Mouse (Mus musculus): ENCODE results near the gene Nicn1. TPM values are rescaled to one million over a fixed set of nuclear protein-coding genes. Genes with fewer than 3 reads are reported as not detected.

Nicn1 gene
- 19.4 and 25.5 TPM in 2 replicates for polyA plus RNA-seq (2012; rRNA removed)

GRCm38 (mm10) chr9:108290016-108290750 lies at the start of gene Nicn1:
TSS of gene Nicn1 (plus strand) at chr9:108290429.

GRCm38 (mm10) chr9:108263690-108264190 lies 26.5 kb upstream of the Nicn1 start, which contains the start of gene Dag1:
TSS of gene Dag1 (minus strand) at chr9:108263958.

GRCm38 (mm10) chr9:108296453-108297355 lies 6.5 kb downstream of the Nicn1 start, which contains the start of gene Amt:
TSS of gene Amt (plus strand) at chr9:108296853.

GRCm38 (mm10) chr9:108305629-108306520 lies 15.6 kb downstream of the Nicn1 start, which contains the start of the genes Rhoa and Tcta:
TSS of gene Rhoa (plus strand) at chr9:108306129.
TSS of gene Tcta (minus strand) at chr9:108306160.

GRCm38 (mm10) chr9:108338886-108339781 lies 48.9 kb downstream of the Nicn1 start, which contains the start of gene Gpx1:
TSS of gene Gpx1 (plus strand) at chr9:108338903.

Other genes with a start within 250 kb of the Nicn1 start
- 21.7 and 28.2 TPM in 2 replicates for gene Gmppb, start 241.2 kb upstream of the Nicn1 start, polyA plus RNA-seq (2012; rRNA removed)
- gene Amigo3, start 237.3 kb upstream of the Nicn1 start, polyA plus RNA-seq (2012; rRNA removed) = 6.8 and 8.7 TPM in 2 replicates
- gene Mst1, start 210.0 kb upstream of the Nicn1 start, polyA plus RNA-seq (2012; rRNA removed) = 0.25 and 0.45 TPM in 2 replicates
- 113 and 122 TPM in 2 replicates for gene Rnf123, start 207.1 kb upstream of the Nicn1 start, polyA plus RNA-seq (2012; rRNA removed)
- gene Apeh, start 195.8 kb upstream of the Nicn1 start, polyA plus RNA-seq (2012; rRNA removed) = 90.7 and 116 TPM in 2 replicates
- 1.9 and 2.0 TPM in 2 replicates for gene Bsn, start 100.0 kb upstream of the Nicn1 start, polyA plus RNA-seq (2012; rRNA removed)
- gene Dag1, start 26.5 kb upstream of the Nicn1 start, polyA plus RNA-seq (2012; rRNA removed) = 101 and 122 TPM in 2 replicates
- gene Amt, start 6.4 kb downstream of the Nicn1 start, polyA plus RNA-seq (2012; rRNA removed) = 7.6 and 12.8 TPM in 2 replicates
- gene Rhoa, start 15.7 kb downstream of the Nicn1 start, polyA plus RNA-seq (2012; rRNA removed) = 86.5 and 130 TPM in 2 replicates
- gene Tcta, start 15.7 kb downstream of the Nicn1 start, polyA plus RNA-seq (2012; rRNA removed) = 37.2 and 41.9 TPM in 2 replicates
- gene Gpx1, start 48.5 kb downstream of the Nicn1 start, polyA plus RNA-seq (2012; rRNA removed) = 1,075 and 1,331 TPM in 2 replicates
- gene Usp4, start 57.4 kb downstream of the Nicn1 start, polyA plus RNA-seq (2012; rRNA removed) = 57.3 and 69.2 TPM in 2 replicates
- gene 1700102P08Rik, start 102.4 kb downstream of the Nicn1 start, polyA plus RNA-seq (2012; rRNA removed) = 0.59 and 0.73 TPM in 2 replicates
- 0.05 and 0.08 TPM in 2 replicates for gene Ccdc36, start 138.1 kb downstream of the Nicn1 start, polyA plus RNA-seq (2012; rRNA removed)
- not detected in 2 replicates for gene BC048562, start 146.1 kb downstream of the Nicn1 start, polyA plus RNA-seq (2012; rRNA removed)
- gene Ccdc71, start 170.1 kb downstream of the Nicn1 start, polyA plus RNA-seq (2012; rRNA removed) = 33.6 and 34.2 TPM in 2 replicates
- gene Klhdc8b, start 171.2 kb downstream of the Nicn1 start, polyA plus RNA-seq (2012; rRNA removed) = 92.6 and 96.4 TPM in 2 replicates
- 288 and 298 TPM in 2 replicates for gene Lamb2, start 189.3 kb downstream of the Nicn1 start, polyA plus RNA-seq (2012; rRNA removed)
- 218 and 280 TPM in 2 replicates for gene Usp19, start 200.2 kb downstream of the Nicn1 start, polyA plus RNA-seq (2012; rRNA removed)
- 293 and 360 TPM in 2 replicates for gene Qars, start 217.3 kb downstream of the Nicn1 start, polyA plus RNA-seq (2012; rRNA removed)
- gene Qrich1, start 226.4 kb downstream of the Nicn1 start, polyA plus RNA-seq (2012; rRNA removed) = 143 and 200 TPM in 2 replicates

All from ovary, adult 2 months (tissue).